Comparison of ENCODE assay signal across 16 mouse cellular contexts in the genomic region with DNA sequence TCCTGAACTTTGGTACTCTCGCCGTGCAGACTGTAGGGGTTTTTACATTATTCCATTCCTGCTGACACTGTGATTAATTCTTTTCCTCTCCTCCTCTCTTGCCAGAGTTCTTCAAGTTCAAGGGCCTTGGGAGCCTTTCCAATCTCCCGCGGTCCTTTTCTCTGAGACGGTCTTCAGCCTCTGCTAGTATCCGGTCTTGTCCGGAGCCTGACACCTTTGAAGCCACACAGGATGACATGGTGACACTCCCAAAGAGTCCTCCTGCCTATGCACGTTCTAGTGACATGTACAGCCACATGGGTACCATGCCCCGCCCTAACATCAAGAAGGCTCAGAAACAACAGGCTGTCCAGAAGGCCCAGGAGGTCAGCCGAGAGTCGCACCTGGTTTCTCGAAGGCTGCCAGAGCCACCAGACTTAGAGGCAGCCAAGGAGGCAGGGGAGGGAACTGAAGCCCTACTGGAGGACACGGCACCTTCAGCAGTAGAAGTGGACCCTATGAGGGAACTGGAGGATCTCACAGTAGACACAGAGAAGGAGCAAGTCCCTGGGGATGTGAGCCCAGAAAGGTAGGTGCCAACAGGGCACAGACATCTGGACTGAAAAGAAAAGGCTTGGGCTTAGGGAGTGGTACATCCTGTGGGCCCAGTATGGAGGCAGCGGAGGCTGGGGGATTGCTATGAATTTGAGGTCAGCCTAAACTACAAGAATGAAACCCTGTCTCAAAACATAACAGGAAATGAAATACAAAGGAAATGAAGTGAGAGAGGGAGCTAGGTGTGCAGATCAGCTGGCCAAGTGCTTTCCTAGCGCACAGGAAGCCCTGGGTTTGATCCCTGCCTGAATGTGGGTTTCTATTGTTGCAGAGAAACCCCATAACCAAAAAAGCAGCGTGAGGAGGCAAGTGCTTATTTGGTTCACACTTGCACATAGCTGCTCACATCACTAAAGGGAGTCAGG. TPM values are rescaled to one million over a fixed set of nuclear protein-coding genes. Genes with fewer than 3 reads are reported as not detected.
DNase-seq lines count a peak whose midpoint lies in the region; ATAC-seq and TF ChIP-seq lines count a peak whose summit lies in the region.
"Had no signal": no experiment of that assay in that cellular context is flagged by ENCODE, and none has a peak within 500 bp of the region (broad histone marks: within the 10 kb centered on the region; RNA-seq: fewer than 3 reads in every experiment).

No protein-coding gene starts in this region.

- H3K36me3 ChIP-seq in kidney, embryonic 16.5 days (ENCODE audit: insufficient read depth, low read length), result no peaks in the 10 kb centered on the region
- no peaks in the 10 kb centered on the region for H3K36me3 ChIP-seq in kidney, postnatal 0 days (ENCODE audit: insufficient read depth, low read length)

- TF ChIP-seq CTCF in kidney, postnatal 0 days (IDR thresholded peaks at IDR 0.05; ENCODE audit: low read depth), result no peak

- H3K4me3 ChIP-seq in kidney, embryonic 16.5 days (ENCODE audit: low read length), result no peak overlapping the region
- H3K4me3 ChIP-seq in kidney, postnatal 0 days (replicated peaks; ENCODE audit: low read depth, low read length), result no peak overlapping the region
- H3K4me3 ChIP-seq: embryonic facial prominence, embryonic 13.5 days; liver, embryonic 12.5 days had no signal

- 0 out of 2 replicates have a peak overlapping the region, but pooled peaks have one; percentile 6 for H3K27ac ChIP-seq in kidney, embryonic 16.5 days (ENCODE audit: low read length)
- H3K27ac ChIP-seq in kidney, postnatal 0 days, result no peak overlapping the region
- H3K27ac ChIP-seq: embryonic facial prominence, embryonic 13.5 days; liver, embryonic 12.5 days had no signal

- no peak overlapping the region for H3K4me2 ChIP-seq in kidney, embryonic 16.5 days (replicated peaks; ENCODE audit: low read depth, low read length)
- H3K4me2 ChIP-seq in kidney, postnatal 0 days (ENCODE audit: low read length), result no peak overlapping the region
- H3K4me2 ChIP-seq: embryonic facial prominence, embryonic 13.5 days; liver, embryonic 12.5 days had no signal

- H3K9ac ChIP-seq in kidney, embryonic 16.5 days (replicated peaks; ENCODE audit: low read length), result no peak overlapping the region
- no peak overlapping the region for H3K9ac ChIP-seq in kidney, postnatal 0 days (ENCODE audit: low read depth, low read length)
- H3K9ac ChIP-seq: embryonic facial prominence, embryonic 13.5 days; liver, embryonic 12.5 days had no signal

- 56% methylated on average over 16 of the region's 16 CpGs for WGBS in kidney, embryonic 16.5 days
- 63% methylated on average over 16 of the region's 16 CpGs for WGBS in kidney, postnatal 0 days

- H3K9me3 ChIP-seq in kidney, embryonic 16.5 days (ENCODE audit: low read length), result no peaks in the 10 kb centered on the region
- H3K9me3 ChIP-seq in kidney, postnatal 0 days (replicated peaks; ENCODE audit: low read length), result no peaks in the 10 kb centered on the region
- H3K9me3 ChIP-seq: embryonic facial prominence, embryonic 13.5 days; liver, embryonic 12.5 days had no signal

- ATAC-seq in kidney, embryonic 16.5 days (ENCODE audit: low FRiP score, low TSS enrichment), result no peak
- ATAC-seq in kidney, postnatal 0 days (replicated peaks; ENCODE audit: low FRiP score, low read depth), result no peak
- ATAC-seq: forebrain, embryonic 16.5 days; liver, embryonic 12.5 days had no signal

- peak; percentile 57 for DNase-seq in adrenal gland, postnatal 10 days
- DNase-seq in adrenal gland, postnatal 25 days, result no peak
- DNase-seq in kidney, adult 8-10 months, result no peak
- DNase-seq in kidney, postnatal 0 days (ENCODE audit: low spot score), result peak; percentile 62
- DNase-seq in thymus, postnatal 10 days (ENCODE audit: low spot score in 2 of 2), result peak; percentile 51 to 56
- DNase-seq in MN1 (ENCODE audit: low spot score), result no peak
- no peak for DNase-seq in retina, embryonic 14.5 days (ENCODE audit: low spot score)
- DNase-seq: cerebellum, adult 9-10 months; gastrocnemius, postnatal 10 days; heart, postnatal 14 days; right cerebral cortex, postnatal 4 days had no signal

- no peaks in the 10 kb centered on the region for H3K27me3 ChIP-seq in kidney, embryonic 16.5 days (ENCODE audit: insufficient read depth, low read length)
- H3K27me3 ChIP-seq in kidney, postnatal 0 days (ENCODE audit: insufficient read depth, low read length), result no peaks in the 10 kb centered on the region
- H3K27me3 ChIP-seq: embryonic facial prominence, embryonic 13.5 days; liver, embryonic 12.5 days had no signal

- peaks cover 29% of the 10 kb centered on the region for H3K4me1 ChIP-seq in kidney, embryonic 16.5 days (ENCODE audit: insufficient read depth, low read length)
- peaks cover 10% of the 10 kb centered on the region; the same call in 1 of the 2 replicates for H3K4me1 ChIP-seq in kidney, postnatal 0 days (replicated peaks; ENCODE audit: insufficient read depth, low read length)

RNA-seq across cellular contexts. Expression of gene Sh2d3c, which starts 4.3 kb away (rescaled TPM):
- 10 to 100 TPM; 28.9 to 35.4 TPM for total RNA-seq in adrenal gland, postnatal 10 days (2021)
- total RNA-seq in adrenal gland, postnatal 25 days (2021), result 14.3 and 23.7 TPM in 2 replicates
- 41.5 and 44.2 TPM in 2 replicates for polyA plus RNA-seq in kidney, embryonic 16.5 days (2015; fragmentation: Nextera tagmentation; extraction: Ambion mirVana)
- 31.1 and 31.3 TPM in 2 replicates for polyA plus RNA-seq in kidney, postnatal 0 days (2015; fragmentation: Nextera tagmentation; extraction: Ambion mirVana)

RNA-seq across cellular contexts. Expression of gene Cdk9, which starts 12.2 kb away (rescaled TPM):
- 10 to 100 TPM; 65.5 to 70.9 TPM for total RNA-seq in adrenal gland, postnatal 10 days (2021)
- total RNA-seq in adrenal gland, postnatal 25 days (2021), result 83.6 and 96.8 TPM in 2 replicates
- 113 and 115 TPM in 2 replicates for polyA plus RNA-seq in kidney, embryonic 16.5 days (2015; fragmentation: Nextera tagmentation; extraction: Ambion mirVana)
- 87.4 and 90.6 TPM in 2 replicates for polyA plus RNA-seq in kidney, postnatal 0 days (2015; fragmentation: Nextera tagmentation; extraction: Ambion mirVana)

RNA-seq across cellular contexts. Expression of gene 6330409D20Rik, which starts 15.7 kb away (rescaled TPM):
- under 1 TPM in 1 of 2 experiments, not detected in 1; 0.30 TPM for total RNA-seq in adrenal gland, postnatal 10 days (2021)
- total RNA-seq in adrenal gland, postnatal 25 days (2021), result not detected in 2 replicates
- 0.16 TPM in 1 of 2 replicates, not detected in the other for polyA plus RNA-seq in kidney, embryonic 16.5 days (2015; fragmentation: Nextera tagmentation; extraction: Ambion mirVana)
- 0.11 TPM in 1 of 2 replicates, not detected in the other for polyA plus RNA-seq in kidney, postnatal 0 days (2015; fragmentation: Nextera tagmentation; extraction: Ambion mirVana)
- total RNA-seq: gastrocnemius, postnatal 10 days; heart, postnatal 14 days; monocyte, adult 5-6 weeks had no signal
- polyA plus RNA-seq: liver, embryonic 12.5 days had no signal

RNA-seq across cellular contexts. Expression of gene Fpgs, which starts 21.2 kb away (rescaled TPM):
- total RNA-seq in adrenal gland, postnatal 10 days (2021), result 10 to 100 TPM; 27.1 to 37.6 TPM
- 12.5 and 15.4 TPM in 2 replicates for total RNA-seq in adrenal gland, postnatal 25 days (2021)
- polyA plus RNA-seq in kidney, embryonic 16.5 days (2015; fragmentation: Nextera tagmentation; extraction: Ambion mirVana), result 42.3 and 45.1 TPM in 2 replicates
- polyA plus RNA-seq in kidney, postnatal 0 days (2015; fragmentation: Nextera tagmentation; extraction: Ambion mirVana), result 36.1 and 36.2 TPM in 2 replicates

RNA-seq across cellular contexts. Expression of gene Tor2a, which starts 31.9 kb away (rescaled TPM):
- 10 to 100 TPM; 27.7 to 32.6 TPM for total RNA-seq in adrenal gland, postnatal 10 days (2021)
- total RNA-seq in adrenal gland, postnatal 25 days (2021), result 24.7 and 30.8 TPM in 2 replicates
- 79.3 and 82.9 TPM in 2 replicates for polyA plus RNA-seq in kidney, embryonic 16.5 days (2015; fragmentation: Nextera tagmentation; extraction: Ambion mirVana)
- 74.9 and 79.4 TPM in 2 replicates for polyA plus RNA-seq in kidney, postnatal 0 days (2015; fragmentation: Nextera tagmentation; extraction: Ambion mirVana)

Comparison
In these comparisons a context has a peak if more than half of its experiments do, and no peak if none do; other contexts are left out.
1. DNase-seq: peak in adrenal gland, postnatal 10 days (single experiment), kidney, postnatal 0 days (single experiment) and thymus, postnatal 10 days (2 of 2); none in adrenal gland, postnatal 25 days (single experiment), kidney, adult 8-10 months (0 of 2), MN1 (single experiment) and retina, embryonic 14.5 days (single experiment).